Mouse (Mus musculus) G1E-ER4 (cell line): ENCODE results near the gene Scd4. TPM values are rescaled to one million over a fixed set of nuclear protein-coding genes. Genes with fewer than 3 reads are reported as not detected.
A peak's percentile ranks its signal among the peaks of the same experiment; 100 is the strongest.

ENCODE experiments used
- GATA1 ChIP-seq: IDR thresholded peaks from one replicate; pipeline ENCODE4 v1.8.0; 2012; ENCODE audit warnings: low read length, inconsistent platforms
- polyA plus RNA-seq: library from polyadenylated mRNA; stranded (reverse); fragments of >175 nt; gene quantifications from 2 replicates; pipeline ENCODE4 v1.2.3, GENCODE M21; 2012

Gene Scd4
- 0.48 and 0.63 TPM in 2 replicates for polyA plus RNA-seq

DNA sequence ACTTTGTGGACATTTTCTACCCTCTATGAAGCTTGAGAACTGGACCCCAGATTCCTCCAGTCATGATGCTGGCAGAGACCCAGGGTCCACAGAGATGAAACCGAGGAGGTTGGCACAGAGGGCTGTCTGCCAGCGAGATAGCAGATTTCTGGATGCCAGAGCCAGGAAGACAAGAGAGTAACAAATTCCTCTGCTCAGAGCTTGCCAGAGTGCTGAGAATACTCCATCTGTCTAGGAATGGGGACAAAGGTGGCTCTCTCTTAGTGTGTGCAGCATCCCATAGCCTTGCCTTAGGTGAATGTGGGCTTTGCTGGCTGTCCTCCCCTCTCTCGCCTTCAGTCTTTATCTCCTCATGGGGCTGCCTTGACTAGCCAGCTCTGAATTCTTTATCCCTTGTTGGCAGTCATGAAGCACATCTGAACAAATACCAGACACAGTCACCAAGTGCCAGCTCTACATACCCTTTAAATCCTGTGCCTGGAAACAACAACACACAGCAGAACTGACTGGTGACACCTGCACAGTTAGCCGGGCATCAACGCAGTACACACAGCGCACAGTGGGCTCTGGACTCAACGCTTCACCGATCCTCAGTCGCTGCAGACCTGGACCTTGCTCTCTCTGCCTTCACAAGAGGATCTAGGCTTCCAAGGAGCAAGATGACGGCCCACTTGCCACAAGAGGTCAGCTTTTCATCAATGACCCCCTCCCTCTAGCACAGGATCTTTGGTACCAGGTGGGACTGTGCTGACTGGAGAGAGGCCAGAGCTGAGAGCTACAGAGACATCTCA lies at the start of gene Scd4:
Scd4 (plus strand) TSS at position 260 of the 791 bp plus-strand sequence.
- no peak for TF ChIP-seq GATA1

DNA sequence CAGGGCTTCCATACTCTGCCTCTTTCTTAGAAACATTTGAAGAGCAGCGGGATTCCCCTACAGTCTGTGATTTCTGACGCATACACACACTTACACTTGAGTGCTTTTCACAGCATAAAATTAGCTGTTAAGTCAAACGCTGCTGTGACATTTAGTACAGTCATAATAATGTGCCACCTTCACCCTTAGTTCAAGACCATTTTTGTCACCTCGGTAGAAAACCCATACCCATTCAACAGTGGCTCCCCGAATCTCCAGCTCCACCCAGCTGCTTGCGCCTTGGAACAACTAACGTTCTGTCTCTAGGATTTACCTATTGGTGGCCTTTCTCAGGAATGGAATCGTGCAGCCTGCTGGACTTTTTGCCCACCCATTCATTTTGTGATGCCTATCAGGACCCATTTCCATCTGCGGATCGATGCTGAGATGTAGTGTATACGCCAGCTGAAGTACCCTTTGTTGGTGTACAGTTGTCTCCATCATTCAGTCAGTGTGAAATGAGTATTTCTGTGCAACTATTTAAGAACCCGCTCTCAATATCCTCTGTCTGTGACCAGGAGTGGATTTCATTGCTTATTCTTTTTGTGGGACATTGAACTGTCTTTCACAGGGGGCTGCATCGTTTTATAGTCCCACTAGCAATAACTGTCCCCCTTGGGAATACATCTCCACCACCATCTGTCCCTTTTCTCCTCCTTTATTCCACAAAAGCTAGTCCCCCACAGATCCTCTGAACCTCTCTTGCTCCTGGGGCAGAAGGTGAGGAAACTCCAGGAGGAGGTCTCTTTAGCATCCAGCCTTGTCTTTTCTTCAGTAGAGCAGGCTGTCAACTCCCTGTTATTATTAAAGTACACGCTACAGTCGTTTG lies 49.5 kb upstream of the Scd4 start:
- no peak for TF ChIP-seq GATA1

DNA sequence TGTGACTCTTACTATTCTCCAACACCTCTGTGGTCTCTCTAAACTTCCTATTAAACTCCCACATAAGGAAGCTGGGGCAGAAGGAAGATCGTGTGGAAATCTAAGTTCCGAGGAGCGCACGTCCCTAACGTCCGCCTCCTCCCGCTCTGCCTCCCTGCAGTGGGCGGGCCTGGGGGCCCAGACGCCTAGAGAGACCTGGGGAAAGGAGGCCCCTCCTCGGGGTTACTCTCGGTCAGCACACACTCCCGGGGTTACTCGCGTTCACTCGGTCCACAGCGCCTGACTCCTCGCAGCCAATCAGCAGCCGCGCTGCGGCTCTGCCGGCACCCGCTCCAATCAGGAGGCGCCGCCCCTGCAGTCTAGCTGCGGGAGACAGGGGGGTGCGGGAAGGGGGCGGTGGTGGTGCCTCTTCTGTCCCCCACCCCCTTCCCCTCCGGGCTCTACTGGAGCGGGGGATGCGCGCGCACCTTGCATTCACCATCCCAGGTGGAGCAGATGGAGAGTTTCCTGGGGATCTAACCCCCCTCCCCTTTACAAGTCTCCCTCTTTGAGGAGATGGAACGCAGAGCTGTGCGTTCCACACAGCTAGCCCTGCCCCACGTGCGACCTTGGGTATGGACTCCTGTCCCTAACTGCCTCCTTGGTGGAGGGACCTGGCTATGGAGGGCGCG lies 48.7 kb upstream of the Scd4 start:
- no peak for TF ChIP-seq GATA1

DNA sequence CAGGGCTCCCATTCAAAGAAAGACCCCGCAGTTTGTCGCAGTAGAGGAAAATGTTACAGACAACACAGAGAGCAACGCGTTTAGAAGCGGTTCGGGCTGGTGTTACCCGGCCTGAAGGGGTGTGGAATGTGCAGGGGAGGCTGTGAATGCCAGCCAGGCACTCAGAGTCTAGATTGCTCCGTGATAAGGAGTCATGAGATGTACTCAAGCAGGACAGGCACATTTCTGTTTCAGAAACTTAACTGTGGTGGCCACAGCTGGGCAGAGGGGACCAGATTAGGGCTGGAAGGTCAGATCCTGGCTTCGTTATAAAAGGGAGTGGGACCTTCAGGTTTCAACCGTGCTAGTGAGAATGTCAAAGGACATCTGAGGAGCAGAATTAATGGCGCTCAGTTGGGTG lies 48.2 kb upstream of the Scd4 start:
- TF ChIP-seq GATA1, result peak; percentile 46

DNA sequence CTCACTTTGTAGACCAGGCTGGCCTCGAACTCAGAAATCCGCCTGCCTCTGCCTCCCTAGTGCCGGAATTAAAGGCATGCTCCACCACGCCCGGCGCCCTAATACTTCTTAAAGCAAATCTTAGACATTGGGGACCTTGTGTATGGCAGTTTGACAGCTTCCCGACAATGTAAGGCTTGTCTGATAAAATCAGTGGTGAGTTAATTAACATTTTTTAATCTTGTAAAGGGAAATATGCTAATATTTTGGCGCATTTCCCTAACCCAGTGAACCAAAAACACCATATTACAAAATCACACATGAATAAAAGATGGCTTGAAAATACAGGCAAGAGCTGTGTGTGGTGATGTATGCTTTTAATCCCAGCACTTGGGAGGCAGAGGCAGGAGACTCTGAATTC lies 47.3 kb upstream of the Scd4 start:
- no peak for TF ChIP-seq GATA1

DNA sequence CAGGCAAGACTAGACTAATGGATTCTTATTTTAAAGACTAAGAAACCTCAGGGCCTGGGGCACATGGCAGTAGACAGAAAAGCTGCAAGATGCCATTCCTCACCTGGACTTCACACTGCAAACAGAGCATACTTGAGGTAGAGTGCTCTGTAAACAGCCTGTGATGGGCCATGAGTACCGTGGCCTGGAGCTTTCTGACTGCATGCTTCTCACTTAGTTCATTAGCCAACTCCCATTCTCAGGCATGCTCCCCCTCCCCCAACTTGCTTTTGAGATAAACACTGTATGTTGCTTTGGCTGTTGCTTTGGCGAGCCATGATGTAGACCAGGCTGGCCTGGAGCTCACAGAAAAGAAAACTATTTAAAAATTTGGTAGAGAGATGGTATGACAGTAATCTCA lies 46.8 kb upstream of the Scd4 start:
- no peak for TF ChIP-seq GATA1

DNA sequence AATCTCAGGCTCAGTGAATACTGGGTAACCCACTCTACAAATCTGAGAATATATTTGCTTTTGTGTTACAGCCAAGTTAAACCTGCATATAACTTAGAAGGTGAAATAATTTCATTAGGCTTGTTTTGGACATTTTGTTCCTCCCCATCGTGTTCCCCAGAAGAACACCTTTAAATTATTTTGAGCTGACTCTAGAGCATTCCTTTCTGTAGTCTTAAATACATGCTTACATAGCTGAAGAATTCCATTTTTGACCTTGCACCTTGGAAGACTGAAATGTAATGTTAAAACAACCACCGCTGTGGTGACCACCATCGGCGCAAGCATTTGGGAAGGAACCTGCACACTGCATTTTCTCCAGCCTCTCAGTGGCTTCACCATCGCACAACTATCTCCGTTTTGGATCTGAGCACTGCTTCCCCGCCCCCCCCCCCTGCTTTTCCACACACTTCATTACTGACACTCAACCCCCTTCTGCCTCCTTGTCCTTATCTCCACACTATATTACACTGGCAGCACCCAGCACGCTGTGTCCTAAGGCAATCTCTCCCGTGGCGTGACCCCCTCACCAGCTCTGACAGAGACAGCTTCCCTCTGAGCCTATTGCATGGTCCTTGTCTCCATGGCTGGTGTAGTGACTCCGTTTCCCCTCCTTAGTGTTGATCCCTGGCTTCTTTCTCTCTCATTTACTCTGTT lies 45.3 kb upstream of the Scd4 start:
- no peak for TF ChIP-seq GATA1

DNA sequence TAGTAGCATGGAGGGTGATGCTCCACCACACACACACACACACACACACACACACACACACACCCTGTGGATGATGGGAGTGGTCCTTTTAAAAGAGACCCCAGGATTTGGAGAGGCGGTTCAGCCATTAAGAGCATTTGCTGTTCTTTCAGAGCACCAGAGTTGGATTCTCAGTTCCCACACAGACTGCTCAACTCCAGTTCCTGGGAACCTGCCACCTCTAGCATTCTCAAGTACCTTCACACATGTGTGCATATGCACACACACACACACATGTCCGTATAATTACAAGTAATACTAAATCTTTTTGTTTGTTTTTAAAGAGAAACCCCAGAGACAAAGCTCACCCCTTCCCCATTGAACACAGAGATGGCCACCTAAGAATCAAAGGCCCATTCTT lies 40.8 kb upstream of the Scd4 start:
- no peak for TF ChIP-seq GATA1

DNA sequence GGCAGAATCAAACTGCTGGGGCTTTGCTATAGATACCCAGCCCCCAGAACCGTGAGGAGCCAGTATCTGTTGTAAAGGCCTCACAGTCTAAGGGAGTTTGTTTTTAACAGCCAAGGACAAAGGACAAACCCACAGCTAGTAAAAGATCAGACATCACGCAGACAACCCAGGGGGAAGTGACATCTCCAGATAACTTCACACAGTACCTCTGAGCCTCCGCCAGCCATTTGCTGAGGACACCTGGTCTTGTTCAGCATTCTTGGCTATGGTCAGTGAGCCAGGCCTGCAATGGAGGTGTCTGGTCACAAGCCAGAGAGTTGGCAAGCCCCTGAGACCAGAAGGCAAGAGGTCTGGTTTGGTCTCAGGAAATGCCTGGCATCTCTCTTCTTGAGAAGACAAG lies 40.4 kb upstream of the Scd4 start:
- TF ChIP-seq GATA1, result peak; percentile 17

DNA sequence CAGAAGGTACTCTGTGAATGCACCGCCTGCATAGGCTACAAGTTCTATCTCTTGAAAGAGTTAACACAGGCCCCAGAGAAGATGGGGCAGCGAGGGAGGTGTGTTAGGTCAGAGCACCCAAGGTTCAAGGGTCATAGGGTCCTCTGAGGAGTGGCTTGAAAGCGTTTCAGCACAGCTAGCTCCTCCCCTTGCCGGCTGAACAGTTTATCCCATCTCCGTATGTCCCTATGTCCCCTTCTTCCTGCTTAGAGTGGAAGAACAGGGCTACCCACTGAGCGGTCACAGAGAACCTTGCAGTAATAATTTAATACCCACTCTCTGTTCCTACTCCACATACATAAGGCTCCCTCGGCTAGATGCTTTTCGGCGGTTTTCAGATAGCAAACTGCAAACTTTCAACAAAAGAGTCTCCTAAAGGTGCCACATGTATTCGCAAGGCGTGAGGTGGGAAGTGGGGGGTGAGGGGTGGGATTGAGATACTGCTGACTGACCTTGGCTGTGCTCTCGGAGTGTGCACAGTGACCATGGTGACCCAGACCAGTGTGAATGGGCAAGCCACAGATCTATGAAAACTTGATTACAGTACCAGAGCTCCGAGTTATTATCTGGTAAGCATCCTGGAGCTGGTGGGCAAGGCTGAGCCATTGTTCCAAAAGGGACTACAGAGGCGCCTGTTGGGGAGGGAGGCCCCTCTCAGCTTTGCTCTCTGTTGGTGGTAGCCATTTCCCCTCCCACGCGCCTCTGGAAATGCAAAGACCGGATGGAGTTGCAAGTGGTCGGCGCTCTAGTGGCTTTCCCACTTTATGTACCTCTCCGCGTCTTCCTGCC lies 39.7 kb upstream of the Scd4 start, which contains the start of gene Scd2:
Scd2 (plus strand) TSS at position 734 of the 828 bp plus-strand sequence.
- TF ChIP-seq GATA1, result no peak

DNA sequence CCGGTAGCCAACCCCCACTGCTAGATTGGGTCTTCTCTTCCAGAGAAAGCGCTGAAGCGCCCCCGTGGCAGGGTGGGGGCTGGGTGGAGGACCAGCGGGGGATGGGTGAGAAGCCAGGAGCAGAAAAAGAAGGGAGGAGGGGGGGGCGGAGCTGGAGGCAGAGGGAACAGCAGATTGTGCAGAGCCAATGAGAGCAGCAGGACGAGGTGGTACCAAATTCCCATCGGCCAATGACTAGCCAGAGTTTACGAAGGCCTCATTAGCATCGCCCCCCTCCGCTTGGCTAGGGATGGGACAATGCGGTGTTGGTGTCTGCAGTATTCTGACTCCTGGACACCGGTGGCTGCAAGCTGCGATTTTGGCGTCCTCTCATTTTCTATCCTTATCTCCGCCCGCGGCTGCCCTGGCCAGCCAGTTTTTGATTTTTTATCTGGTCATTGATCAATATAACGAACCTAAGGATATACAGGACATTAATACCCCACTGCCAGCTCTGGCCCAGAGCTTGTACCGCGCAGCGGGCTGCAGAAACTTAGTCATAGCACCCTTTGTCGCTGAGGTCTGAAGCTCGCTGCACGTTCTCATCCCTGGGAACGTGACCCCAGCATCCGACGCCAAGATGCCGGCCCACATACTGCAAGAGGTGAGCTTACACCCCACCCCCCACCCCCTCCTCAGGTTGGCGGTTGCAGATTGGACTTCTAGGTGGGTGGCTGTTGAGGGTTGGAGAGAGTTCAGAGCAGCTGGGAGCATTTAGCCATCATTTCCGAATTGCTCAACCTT lies 38.9 kb upstream of the Scd4 start:
- no peak for TF ChIP-seq GATA1

DNA sequence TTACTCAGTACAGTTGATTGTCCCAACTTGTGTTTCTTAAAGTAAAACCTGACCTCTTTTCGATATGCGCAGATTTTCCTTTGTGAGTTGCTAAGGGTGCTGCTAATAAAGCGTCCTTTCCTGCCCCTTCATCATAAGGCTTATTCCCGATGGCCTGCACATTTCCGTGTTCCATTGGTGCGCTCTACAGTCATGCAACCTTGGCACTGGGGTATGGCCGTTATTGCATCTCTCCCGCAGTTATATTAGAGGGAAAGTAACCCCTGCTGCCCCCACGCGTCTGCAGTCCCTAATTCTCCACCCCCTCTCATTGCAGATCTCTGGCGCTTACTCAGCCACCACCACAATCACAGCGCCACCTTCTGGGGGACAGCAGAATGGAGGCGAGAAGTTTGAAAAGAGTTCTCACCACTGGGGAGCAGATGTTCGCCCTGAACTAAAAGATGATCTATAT lies 38.3 kb upstream of the Scd4 start:
- no peak for TF ChIP-seq GATA1

DNA sequence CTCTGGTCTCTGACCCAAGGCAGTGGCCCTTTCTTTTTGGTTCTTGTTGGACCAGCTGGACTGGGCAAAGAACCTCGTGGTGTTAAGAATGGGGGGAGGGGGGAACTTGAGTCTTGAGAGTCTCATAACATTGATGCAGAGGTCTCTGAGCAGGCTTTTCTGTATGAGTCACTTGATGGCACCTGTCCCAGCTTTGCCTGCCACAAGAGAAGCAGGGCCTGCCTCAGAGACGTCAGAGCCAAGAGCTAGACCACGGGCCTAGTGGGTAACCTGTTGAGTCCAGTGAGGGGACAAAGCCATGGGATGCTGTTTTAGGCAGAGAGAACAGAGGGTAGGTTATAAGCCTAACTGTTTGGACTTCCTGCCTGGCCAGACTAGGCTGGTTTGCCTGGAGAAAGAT lies 37.6 kb upstream of the Scd4 start:
- TF ChIP-seq GATA1, result no peak

DNA sequence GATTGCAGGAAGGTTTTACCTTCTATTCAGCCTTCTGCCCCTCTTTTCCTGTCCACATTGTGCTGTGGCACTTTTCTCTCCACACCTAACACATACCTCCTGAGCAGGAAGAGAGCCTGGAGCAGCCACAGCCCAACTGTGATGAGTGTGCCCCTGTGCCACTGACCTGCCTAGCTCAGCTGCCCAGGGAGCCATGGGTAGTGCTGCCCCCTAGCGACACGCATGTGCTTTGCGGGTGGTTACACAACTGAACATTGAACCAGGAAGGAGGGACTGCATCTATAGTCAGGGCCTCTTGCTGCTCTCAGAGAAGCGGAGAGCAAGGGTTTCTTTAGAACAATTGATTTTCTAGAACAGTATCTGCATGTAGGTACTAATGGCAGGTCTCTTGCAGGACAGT lies 37.2 kb upstream of the Scd4 start:
- no peak for TF ChIP-seq GATA1
